Mouse (Mus musculus) hindbrain, embryonic 10.5 days (tissue): ENCODE data around the gene Nlrp9c. TPM values are rescaled to one million over a fixed set of nuclear protein-coding genes. Genes with fewer than 3 reads are reported as not detected.
"Not testable (repeated sequence)": the region's sequence is repeated elsewhere in the genome, so short reads cannot be mapped to it uniquely, and the experiment has no call there.

ENCODE experiments used
- DNase-seq: peaks from one replicate; pipeline ENCODE4 v3.0.0-alpha.2; 2017; ENCODE audit warnings: low spot score
- H3K27ac ChIP-seq: fragments of 300-500 bp; sonication (generic); 2 replicates; pipeline ENCODE4 v1.5.1; 2016; ENCODE audit warnings: mild to moderate bottlenecking, moderate library complexity
- H3K27me3 ChIP-seq: fragments of 300-500 bp; sonication (generic); 2 replicates; pipeline ENCODE4 v1.6.1; 2016; ENCODE audit warnings: mild to moderate bottlenecking; ENCODE audit not compliant: poor library complexity, insufficient read depth, severe bottlenecking
- H3K36me3 ChIP-seq: fragments of 300-500 bp; sonication (generic); 2 replicates; pipeline ENCODE4 v1.6.1; 2016; ENCODE audit warnings: mild to moderate bottlenecking, moderate library complexity
- H3K4me1 ChIP-seq: fragments of 300-500 bp; sonication (generic); replicated peaks from 2 replicates; pipeline ENCODE4 v1.6.1; 2016; ENCODE audit warnings: mild to moderate bottlenecking
- H3K4me3 ChIP-seq: fragments of 300-500 bp; sonication (generic); 2 replicates; pipeline ENCODE4 v1.5.1; 2016; ENCODE audit warnings: mild to moderate bottlenecking, moderate library complexity
- H3K9me3 ChIP-seq: fragments of 300-500 bp; sonication (generic); 2 replicates; pipeline ENCODE4 v1.6.1; 2016; ENCODE audit warnings: mild to moderate bottlenecking, moderate library complexity
- WGBS: fragments of 180-500 bp; shearing (Covaris S2); methylation state at CpG from one replicate; pipeline ENCODE4 v1.1.7; 2016; 5-methylcytosine and 5-hydroxymethylcytosine counted together
- polyA plus RNA-seq: library from polyadenylated mRNA; unstranded; fragments of >200 nt; fragmentation: Nextera tagmentation; extraction: Ambion mirVana; gene quantifications from 2 replicates; pipeline ENCODE4 v1.2.1, GENCODE M21; 2016

The Nlrp9c gene
- not detected in 2 replicates for polyA plus RNA-seq

GRCm38 (mm10) chr7:26403600-26403999, at the start of gene Nlrp9c:
TSS of gene Nlrp9c (minus strand) at chr7:26403700.
- H3K27ac ChIP-seq, H3K4me3 ChIP-seq, H3K27me3 ChIP-seq, H3K4me1 ChIP-seq, H3K36me3 ChIP-seq, DNase-seq: not testable (repeated sequence)
- 68% methylated on average over 2 of the region's 2 CpGs for WGBS
- H3K9me3 ChIP-seq = peaks cover 22% of the 10 kb centered on the region

- no peak within 1 kb of the TSS for H3K4me3 ChIP-seq
- no peaks in the 10 kb centered on the region for H3K27me3 ChIP-seq
- 84% methylated on average over 5 of the region's 5 CpGs for WGBS
- H3K4me1 ChIP-seq = no peaks in the 10 kb centered on the region
- H3K9me3 ChIP-seq = peaks cover 6% of the 10 kb centered on the region; the same call in 1 of the 2 replicates
- H3K36me3 ChIP-seq = no peaks in the 10 kb centered on the region
- DNase-seq = no peak
- H3K27ac ChIP-seq = no peak within 1 kb of the TSS
Observed at GRCm38 (mm10) chr7:26434813-26435212, 31.3 kb upstream of the Nlrp9c start, which contains the start of gene Nlrp4a. TSS of gene Nlrp4a (plus strand) at chr7:26435113.

GRCm38 (mm10) chr7:26391811-26392210, 11.7 kb downstream of the Nlrp9c start:
- WGBS = 90% methylated on average over 6 of the region's 6 CpGs

GRCm38 (mm10) chr7:26391137-26391536, 12.4 kb downstream of the Nlrp9c start:
- not testable (repeated sequence) for H3K36me3 ChIP-seq, H3K27ac ChIP-seq, H3K4me1 ChIP-seq, H3K4me3 ChIP-seq, DNase-seq, H3K27me3 ChIP-seq
- H3K9me3 ChIP-seq = peaks cover 29% of the 10 kb centered on the region; the same call in 1 of the 2 replicates
- 79% methylated on average over 2 of the region's 2 CpGs for WGBS

More at GRCm38 (mm10) chr7:26391811-26392210, 11.7 kb downstream of the Nlrp9c start:
- H3K36me3 ChIP-seq, H3K4me3 ChIP-seq, H3K4me1 ChIP-seq, H3K27ac ChIP-seq, DNase-seq, H3K27me3 ChIP-seq: not testable (repeated sequence)
- peaks cover 26% of the 10 kb centered on the region; the same call in 1 of the 2 replicates for H3K9me3 ChIP-seq

- not testable (repeated sequence) for H3K27me3 ChIP-seq, H3K27ac ChIP-seq, DNase-seq, H3K4me3 ChIP-seq, H3K36me3 ChIP-seq, H3K4me1 ChIP-seq
- WGBS = 85% methylated on average over 5 of the region's 5 CpGs
- peaks cover 14% of the 10 kb centered on the region; the same call in 1 of the 2 replicates for H3K9me3 ChIP-seq
Observed at GRCm38 (mm10) chr7:26386691-26387090, 16.8 kb downstream of the Nlrp9c start.

- H3K36me3 ChIP-seq = no peaks in the 10 kb centered on the region
- H3K4me1 ChIP-seq = no peaks in the 10 kb centered on the region
- no peak overlapping the region for H3K4me3 ChIP-seq
- H3K9me3 ChIP-seq = peaks cover 7% of the 10 kb centered on the region; the same call in 1 of the 2 replicates
- H3K27ac ChIP-seq = no peak overlapping the region
- WGBS = 93% methylated on average over 1 of the region's 1 CpGs
- DNase-seq = no peak
- no peaks in the 10 kb centered on the region for H3K27me3 ChIP-seq
Observed at GRCm38 (mm10) chr7:26380807-26381206, 22.7 kb downstream of the Nlrp9c start.

GRCm38 (mm10) chr7:26373221-26373620, 30.3 kb downstream of the Nlrp9c start:
- peaks cover 20% of the 10 kb centered on the region for H3K9me3 ChIP-seq
- not testable (repeated sequence) for H3K4me3 ChIP-seq, DNase-seq, H3K4me1 ChIP-seq, H3K27me3 ChIP-seq, H3K36me3 ChIP-seq, H3K27ac ChIP-seq
- WGBS = 90% methylated on average over 5 of the region's 5 CpGs

- H3K36me3 ChIP-seq, H3K27me3 ChIP-seq, H3K4me1 ChIP-seq, H3K27ac ChIP-seq, DNase-seq, H3K4me3 ChIP-seq: not testable (repeated sequence)
- WGBS = 92% methylated on average over 6 of the region's 6 CpGs
- H3K9me3 ChIP-seq = peaks cover 38% of the 10 kb centered on the region
Observed at GRCm38 (mm10) chr7:26356719-26357118, 46.8 kb downstream of the Nlrp9c start.

- H3K27me3 ChIP-seq, DNase-seq, H3K4me1 ChIP-seq, H3K36me3 ChIP-seq, H3K27ac ChIP-seq, H3K4me3 ChIP-seq: not testable (repeated sequence)
- WGBS = 77% methylated on average over 3 of the region's 3 CpGs
- H3K9me3 ChIP-seq = peaks cover 22% of the 10 kb centered on the region; the same call in 1 of the 2 replicates
Observed at GRCm38 (mm10) chr7:26352258-26352657, 51.2 kb downstream of the Nlrp9c start.

- not testable (repeated sequence) for H3K27ac ChIP-seq, H3K27me3 ChIP-seq, H3K36me3 ChIP-seq, DNase-seq, H3K4me1 ChIP-seq, H3K4me3 ChIP-seq
- H3K9me3 ChIP-seq = peaks cover 25% of the 10 kb centered on the region
Observed at GRCm38 (mm10) chr7:26350177-26350576, 53.3 kb downstream of the Nlrp9c start.

- H3K4me1 ChIP-seq, H3K4me3 ChIP-seq, DNase-seq, H3K27ac ChIP-seq, H3K36me3 ChIP-seq, H3K27me3 ChIP-seq: not testable (repeated sequence)
- peaks cover 22% of the 10 kb centered on the region; the same call in 1 of the 2 replicates for H3K9me3 ChIP-seq
- 68% methylated on average over 3 of the region's 3 CpGs for WGBS
Observed at GRCm38 (mm10) chr7:26320361-26320760, 83.1 kb downstream of the Nlrp9c start.

- H3K27ac ChIP-seq, H3K4me3 ChIP-seq, H3K36me3 ChIP-seq, H3K4me1 ChIP-seq, H3K27me3 ChIP-seq, DNase-seq: not testable (repeated sequence)
- peaks cover 27% of the 10 kb centered on the region; the same call in 1 of the 2 replicates for H3K9me3 ChIP-seq
- WGBS = 76% methylated on average over 4 of the region's 4 CpGs
Observed at GRCm38 (mm10) chr7:26315809-26316208, 87.7 kb downstream of the Nlrp9c start.

GRCm38 (mm10) chr7:26315194-26315593, 88.3 kb downstream of the Nlrp9c start:
- DNase-seq = not testable (repeated sequence)

GRCm38 (mm10) chr7:26311786-26312185, 91.7 kb downstream of the Nlrp9c start:
- H3K4me3 ChIP-seq, H3K27me3 ChIP-seq, H3K36me3 ChIP-seq, H3K4me1 ChIP-seq, H3K27ac ChIP-seq, DNase-seq: not testable (repeated sequence)
- WGBS = 83% methylated on average over 4 of the region's 4 CpGs
- peaks cover 31% of the 10 kb centered on the region for H3K9me3 ChIP-seq

More at GRCm38 (mm10) chr7:26315194-26315593, 88.3 kb downstream of the Nlrp9c start:
- peaks cover 28% of the 10 kb centered on the region; the same call in 1 of the 2 replicates for H3K9me3 ChIP-seq
- not testable (repeated sequence) for H3K27me3 ChIP-seq, H3K36me3 ChIP-seq, H3K27ac ChIP-seq, H3K4me3 ChIP-seq, H3K4me1 ChIP-seq
- 90% methylated on average over 2 of the region's 2 CpGs for WGBS
